Mouse (Mus musculus): ENCODE results near the gene Phf7. TPM values are rescaled to one million over a fixed set of nuclear protein-coding genes. Genes with fewer than 3 reads are reported as not detected.

Phf7 gene
- total RNA-seq, 2 experiments from 2014 or later: 5.5 to 6.3 TPM

DNA sequence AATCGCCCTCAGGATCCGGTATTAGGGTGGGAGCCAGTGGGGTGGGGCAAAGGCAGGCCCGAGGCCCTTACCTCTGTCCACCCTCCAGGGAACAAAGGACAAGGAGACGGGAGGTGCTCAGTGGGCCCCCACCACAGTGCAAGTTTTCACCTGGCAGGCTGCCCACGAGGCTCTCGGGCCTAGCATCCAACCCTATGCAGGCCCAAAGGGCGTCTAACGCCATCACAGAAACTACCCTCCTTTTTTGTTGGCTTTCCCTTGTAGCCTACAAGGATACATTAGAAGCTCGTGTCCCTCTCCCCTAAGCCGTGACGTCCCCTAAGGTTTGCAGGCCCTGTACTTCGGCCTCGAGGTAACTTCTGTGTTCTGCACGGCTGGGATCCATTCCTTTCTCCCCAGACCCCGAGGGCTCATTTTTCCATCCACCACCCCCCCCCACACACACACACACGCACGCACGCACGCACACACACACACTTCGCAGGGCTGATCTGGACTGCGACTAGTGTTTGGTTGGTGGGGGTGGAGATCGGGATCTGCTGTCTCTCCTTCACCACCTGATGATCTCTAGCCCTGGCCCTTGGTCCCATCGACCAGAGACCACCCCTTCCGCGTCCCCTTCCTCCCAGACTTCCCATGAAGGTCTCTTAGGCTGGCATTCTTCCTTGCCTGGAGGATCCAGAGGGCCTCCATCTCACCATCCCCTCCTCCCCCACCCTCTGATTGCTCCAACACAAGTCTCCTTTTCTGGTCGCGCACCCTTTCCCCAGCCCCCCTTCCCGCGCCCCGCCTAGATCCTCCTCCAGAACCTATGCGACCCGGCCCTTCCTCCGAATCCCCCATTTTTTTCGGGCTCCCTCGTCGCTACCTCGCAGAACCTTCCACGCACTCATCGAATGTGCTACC, 45.3 kb downstream of the Phf7 start:
- DNase-seq: peak; percentile 57
- intact Hi-C loops (cut with DNase I; ENCODE audit: low total_unique reads): no loop called here

DNA sequence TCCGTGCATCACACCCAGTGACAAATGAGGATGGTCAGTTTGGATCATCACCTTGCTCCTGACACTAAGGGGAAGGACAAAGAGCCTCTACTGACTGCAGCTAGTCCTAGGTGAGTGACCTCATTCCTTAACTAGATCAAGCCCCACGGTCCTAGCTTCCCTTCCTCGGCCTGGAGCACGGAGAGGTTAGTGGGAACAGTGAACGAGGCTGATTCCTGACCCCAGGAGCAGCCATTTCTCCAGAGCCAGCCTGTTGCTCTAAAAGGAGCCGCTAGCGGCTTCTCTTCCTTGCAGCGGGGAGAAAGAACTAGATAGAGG, 45.9 kb downstream of the Phf7 start:
- intact Hi-C loops (cut with DNase I; ENCODE audit: low total_unique reads): no loop called here
- no peak for DNase-seq

DNA sequence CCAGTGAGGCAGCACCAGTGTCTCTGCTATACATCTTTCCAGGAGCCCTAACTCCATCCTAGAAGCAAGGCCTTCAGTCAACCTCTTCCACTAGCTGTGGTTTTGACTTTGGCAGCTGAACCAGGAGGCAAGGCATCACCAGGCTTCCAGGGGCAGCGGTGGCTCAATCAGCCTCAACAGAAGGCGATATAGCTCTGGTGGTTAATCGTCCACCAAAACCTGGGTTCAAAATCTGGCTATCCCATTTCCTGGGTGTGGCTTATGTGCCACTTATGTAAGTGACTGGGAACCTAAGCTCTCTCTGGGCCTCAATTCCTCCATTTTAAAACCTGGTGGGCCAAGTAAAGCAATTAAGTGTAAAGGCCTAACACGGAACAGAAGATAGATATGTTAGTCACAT, 46.3 kb downstream of the Phf7 start:
- intact Hi-C loops (cut with DNase I; ENCODE audit: low total_unique reads): no loop called here
- no peak for DNase-seq

DNA sequence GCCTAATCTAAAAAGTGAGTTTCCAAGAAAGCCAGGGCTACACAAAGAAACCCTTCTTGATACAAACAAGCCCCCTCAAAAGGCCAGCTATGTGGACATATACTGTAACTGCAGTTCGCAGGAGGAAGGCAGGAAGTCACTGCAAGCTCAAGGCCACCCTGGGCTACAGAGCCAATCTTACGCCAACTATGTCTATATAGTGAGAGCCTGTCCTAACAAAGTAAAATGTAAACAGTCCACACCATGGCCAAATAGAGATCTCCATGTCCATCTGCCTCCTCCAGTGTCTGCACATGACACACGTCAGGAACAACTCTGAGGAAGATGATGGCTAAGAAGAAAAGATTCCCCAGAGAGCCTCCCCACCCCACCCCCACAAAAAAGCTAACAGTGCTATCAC, 51.1 kb downstream of the Phf7 start:
- intact Hi-C loops (cut with DNase I; ENCODE audit: low total_unique reads): no loop called here
- no peak for DNase-seq

DNA sequence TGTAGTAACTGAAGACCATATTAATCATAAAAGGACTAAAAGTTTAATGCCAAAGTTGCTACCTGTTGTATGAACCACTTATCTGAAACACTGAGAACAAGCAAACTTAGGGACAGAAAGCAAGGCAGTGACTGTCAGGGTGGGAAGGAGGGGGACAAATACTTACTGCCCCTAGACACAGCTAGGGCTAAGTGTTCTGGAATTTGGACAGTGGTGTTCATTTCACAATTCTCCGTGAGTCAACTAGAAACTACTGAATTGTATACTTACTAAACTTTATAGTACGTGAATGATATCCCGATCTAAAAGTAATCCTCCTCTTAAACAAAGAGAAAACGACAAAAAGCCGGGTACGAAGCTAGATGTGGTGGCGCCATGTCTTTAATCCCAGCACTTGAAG, 51.5 kb downstream of the Phf7 start:
- DNase-seq: no peak
- intact Hi-C loops (cut with DNase I; ENCODE audit: low total_unique reads): no loop called here

DNA sequence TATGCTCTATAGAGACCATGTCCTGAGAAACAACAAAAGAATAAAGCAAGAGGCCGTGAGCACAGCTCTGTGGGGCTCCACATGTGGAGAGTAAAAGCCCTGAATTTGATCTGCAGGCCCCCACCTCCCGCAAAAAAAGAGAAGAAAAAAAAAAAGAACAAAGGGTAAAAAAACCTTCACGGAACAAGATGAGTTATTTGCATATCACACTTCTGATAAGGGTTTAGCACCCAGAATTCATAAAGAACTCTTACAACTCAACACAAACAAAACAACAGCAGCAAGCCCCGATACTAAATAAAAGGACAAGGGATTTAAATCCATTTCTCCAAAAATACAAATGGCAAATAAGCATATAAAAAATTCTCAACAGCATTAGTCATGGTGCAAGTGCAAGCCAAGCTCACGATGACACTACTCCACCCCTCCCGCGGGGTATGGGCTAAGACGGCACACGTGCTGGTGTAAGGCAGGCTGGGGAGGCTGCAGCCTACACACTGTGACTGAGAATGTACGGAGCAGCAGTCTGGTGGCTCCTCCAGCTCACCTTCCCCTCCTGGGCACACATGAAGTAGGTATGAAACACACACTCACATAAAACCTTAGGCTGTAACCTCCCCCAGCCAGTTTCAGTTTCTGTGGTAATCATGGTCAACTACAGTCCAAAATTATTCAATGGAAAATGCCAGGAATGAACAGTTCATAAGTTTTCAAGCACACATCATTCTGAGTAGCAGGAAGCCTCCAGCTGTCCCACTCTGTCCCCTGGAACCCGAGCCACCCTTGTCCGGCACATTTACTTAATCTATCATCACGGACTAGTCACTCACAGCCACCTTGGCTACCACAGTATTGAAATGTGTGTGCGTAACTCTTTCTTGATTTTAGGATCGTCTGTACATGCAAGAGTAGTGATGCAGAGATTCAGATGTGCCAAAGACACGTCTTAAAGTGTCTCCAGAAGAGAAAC, 53.3 kb downstream of the Phf7 start:
- peak; percentile 66 for DNase-seq
- intact Hi-C loops (cut with DNase I; ENCODE audit: low total_unique reads): no loop called here

DNA sequence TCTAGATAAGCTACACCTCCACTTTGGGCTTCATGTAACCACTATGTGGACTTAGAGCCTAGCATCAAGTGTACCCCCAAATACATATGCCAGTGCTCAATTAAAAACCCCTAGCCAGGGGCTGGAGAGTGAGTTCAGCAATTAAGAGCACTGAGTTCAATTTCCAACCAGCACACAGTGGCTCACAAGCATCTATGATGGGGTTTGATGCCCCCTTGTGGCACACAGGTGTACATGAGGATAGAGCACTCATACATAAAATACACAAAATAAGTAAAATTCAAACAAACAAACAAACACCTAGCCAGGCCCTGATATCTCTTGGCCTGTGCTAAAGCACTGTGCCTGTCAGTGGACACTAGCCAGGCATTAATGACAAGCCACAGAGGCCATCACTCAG, 55.1 kb downstream of the Phf7 start:
- intact Hi-C loops (cut with DNase I; ENCODE audit: low total_unique reads): no loop called here
- DNase-seq: no peak

DNA sequence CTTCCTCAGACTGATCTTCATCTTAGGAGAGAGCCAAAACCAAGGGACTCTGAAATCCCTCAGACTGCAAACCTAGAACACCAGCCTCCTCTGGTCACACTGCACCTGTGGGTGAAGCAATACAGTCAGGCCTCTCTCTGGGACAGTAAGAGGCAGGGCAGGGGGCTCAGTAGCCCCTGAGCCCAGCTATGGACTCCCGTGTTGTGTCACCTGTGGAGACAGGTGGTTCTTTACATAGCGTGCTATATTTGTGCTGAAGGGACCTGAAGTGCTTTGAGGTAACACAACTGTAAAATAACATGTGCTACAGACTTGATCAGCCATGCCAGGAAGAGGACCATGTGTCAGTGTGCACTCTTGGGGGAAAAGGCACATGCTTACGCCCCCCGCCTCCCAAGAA, 55.6 kb downstream of the Phf7 start:
- intact Hi-C loops (cut with DNase I; ENCODE audit: low total_unique reads): no loop called here
- DNase-seq: no peak

DNA sequence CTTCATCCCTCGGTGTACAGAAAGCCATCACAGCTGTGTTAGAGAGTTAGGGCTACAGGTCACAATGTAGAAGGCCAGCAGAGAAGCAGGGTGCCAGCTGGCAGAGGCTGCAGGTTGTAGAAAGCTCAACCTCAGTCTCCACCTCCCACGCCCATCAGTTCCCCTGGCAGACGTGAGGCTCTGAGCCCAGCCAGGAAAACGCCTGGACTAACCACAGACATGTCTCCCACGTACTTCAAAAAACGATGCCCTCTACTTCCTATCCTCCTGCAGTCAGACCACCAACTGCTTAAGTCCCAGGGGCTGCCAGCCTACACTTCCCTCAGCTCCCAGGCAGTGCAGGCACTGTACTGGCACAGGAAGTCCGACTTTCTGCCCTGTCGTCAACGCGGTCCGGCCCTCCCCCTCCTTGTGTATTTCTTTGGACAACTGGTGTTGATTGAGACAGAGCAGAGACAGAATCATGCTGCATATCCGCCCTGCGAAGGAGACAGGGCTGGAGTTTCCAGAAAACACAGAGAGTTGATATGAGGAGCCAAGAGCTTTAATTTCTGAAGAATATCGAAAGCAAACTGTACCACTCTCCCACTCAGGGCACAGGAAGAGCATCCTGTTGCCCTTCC, 56.1 kb downstream of the Phf7 start:
- DNase-seq: peak; percentile 87
- intact Hi-C loops (cut with DNase I; ENCODE audit: low total_unique reads): no loop called here

DNA sequence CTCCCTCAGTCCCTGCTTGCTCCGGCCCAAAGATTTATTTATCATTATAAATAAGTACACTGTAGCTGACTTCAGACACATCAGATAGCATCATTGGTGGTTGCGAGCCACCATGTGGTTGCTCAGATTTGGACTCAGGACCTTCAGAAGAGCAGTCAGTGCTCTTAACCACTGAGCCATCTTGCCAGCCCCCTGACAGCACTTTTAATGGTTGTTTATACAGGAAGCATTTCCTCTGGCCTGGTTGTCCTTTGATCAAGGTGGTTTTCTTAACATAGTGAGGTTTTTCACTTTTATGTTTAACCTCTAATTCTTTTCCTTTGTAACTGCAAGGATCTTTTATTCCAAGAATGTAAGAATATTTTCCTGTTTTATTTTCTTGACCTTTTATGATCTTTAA, 56.7 kb downstream of the Phf7 start:
- intact Hi-C loops (cut with DNase I; ENCODE audit: low total_unique reads): no loop called here
- no peak for DNase-seq

DNA sequence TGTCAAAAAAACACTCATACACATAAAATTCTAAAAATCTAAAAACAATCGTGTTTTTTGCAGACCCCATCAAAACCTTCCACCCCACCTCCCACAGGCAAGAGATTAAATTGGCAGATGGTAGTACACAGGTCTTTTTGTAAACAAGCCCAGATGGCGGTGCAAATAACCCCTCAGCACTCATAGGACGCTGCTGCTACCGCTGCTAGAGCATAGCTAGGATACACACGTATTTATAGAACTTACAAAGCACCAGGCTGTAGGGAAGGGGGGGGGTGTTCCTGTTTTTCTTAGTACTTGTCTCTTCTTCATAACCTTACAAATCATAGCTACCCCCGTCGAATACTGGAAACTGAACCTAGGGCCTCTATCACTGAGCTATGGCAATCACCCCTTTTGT, 57.3 kb downstream of the Phf7 start:
- DNase-seq: no peak
- intact Hi-C loops (cut with DNase I; ENCODE audit: low total_unique reads): no loop called here

DNA sequence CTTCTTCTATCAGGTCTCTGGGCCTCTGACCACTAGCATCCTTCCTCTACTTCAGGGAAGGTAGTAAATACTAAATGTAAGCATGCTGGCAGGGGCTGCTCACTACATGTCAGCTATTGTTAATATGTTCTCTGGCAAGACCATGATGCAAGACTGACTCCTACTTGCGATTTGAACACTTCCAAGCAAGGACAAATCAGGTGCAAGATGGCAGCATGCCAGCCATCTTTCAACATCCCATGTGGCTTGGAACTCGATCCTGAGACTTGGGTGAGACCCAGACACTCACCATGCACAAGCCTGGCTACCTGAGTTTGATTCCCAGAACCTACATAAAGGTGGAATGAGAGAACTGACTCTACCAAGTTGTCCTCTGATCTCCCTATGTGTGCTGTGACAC, 59.2 kb downstream of the Phf7 start:
- no peak for DNase-seq
- intact Hi-C loops (cut with DNase I; ENCODE audit: low total_unique reads): no loop called here

DNA sequence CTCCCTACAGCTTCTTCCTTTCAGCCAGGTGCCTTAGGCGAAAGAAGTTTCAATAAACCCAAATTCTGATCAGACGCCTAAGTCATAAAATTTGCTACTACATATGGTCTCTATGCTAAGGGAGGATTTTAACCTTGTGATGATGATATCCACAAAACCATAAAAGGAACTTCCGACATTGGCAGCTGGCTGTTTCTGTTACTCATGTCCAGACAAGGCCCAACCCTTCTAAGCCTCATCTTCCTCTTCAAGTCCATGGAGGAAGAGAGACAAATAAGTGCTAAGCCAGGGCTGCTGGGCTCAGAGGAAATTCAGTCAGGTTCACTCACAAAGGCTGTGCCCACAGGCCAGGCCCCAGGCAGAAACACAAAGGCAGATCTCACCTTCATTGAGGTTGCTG, 61.8 kb downstream of the Phf7 start:
- intact Hi-C loops (cut with DNase I; ENCODE audit: low total_unique reads): loop anchor here (10.0 kb wide), 1 partner anchor 55 kb away; the partner anchor contains the start of gene Nt5dc2
- no peak for DNase-seq

DNA sequence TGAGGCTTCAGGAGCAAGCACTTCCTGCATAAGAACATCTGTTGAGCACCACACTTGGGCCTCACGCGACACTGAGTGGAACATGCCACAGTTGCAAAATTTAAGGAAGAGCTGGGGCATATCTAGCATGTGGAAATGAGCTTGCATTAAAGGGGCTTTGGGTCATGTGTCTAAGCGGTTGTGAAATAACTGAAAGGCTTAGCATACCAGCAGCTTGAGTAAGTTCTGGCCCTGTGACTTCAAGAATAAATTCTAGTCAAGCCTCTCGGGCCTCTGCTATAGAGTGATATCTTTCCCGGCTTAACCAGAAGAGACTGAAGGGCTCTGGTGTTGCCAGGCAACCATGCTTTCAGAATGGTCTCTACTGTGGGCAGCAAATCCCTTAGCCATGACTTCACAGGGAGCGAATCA, 62.3 kb downstream of the Phf7 start:
- no peak for DNase-seq
- intact Hi-C loops (cut with DNase I; ENCODE audit: low total_unique reads): loop anchor here (10.0 kb wide), 1 partner anchor 54 kb away; the partner anchor contains the start of gene Nt5dc2

Other genes with a start within 250 kb of the Phf7 start
- 10 to 100 TPM; 14.1 to 15.0 TPM for gene Glt8d1, start 249.9 kb downstream of the Phf7 start, total RNA-seq (2021)
- 100 to 1,000 TPM; 127 to 146 TPM for gene Spcs1, start 249.6 kb downstream of the Phf7 start, total RNA-seq (2021)
- gene Pbrm1, start 232.2 kb downstream of the Phf7 start, total RNA-seq (2021): 10 to 100 TPM; 49.4 to 51.6 TPM
- 10 to 100 TPM; 27.3 to 39.3 TPM for gene Gnl3, start 232.2 kb downstream of the Phf7 start, total RNA-seq (2021)
- 10 to 100 TPM; 32.2 to 43.1 TPM for gene Smim4, start 122.4 kb downstream of the Phf7 start, total RNA-seq (2021)
- gene Nt5dc2, start 120.3 kb downstream of the Phf7 start, total RNA-seq (2021): 1 to 10 TPM; 6.8 to 8.1 TPM
- 10 to 100 TPM; 29.8 to 40.4 TPM for gene Stab1, start 82.7 kb downstream of the Phf7 start, total RNA-seq (2021)
- 100 to 1,000 TPM; 273 to 573 TPM for gene Tnnc1, start 43.0 kb downstream of the Phf7 start, total RNA-seq (2021)
- 100 to 1,000 TPM in 1 of 2 experiments, 10 to 100 TPM in 1; 93.2 to 102 TPM for gene Nisch, start 34.4 kb downstream of the Phf7 start, total RNA-seq (2021)
- gene Sema3g, start 33.5 kb downstream of the Phf7 start, total RNA-seq (2021): 1 to 10 TPM; 7.2 to 8.7 TPM
- gene Bap1, start 133 bp upstream of the Phf7 start, total RNA-seq (2021): 10 to 100 TPM; 35.2 to 40.4 TPM
- gene Dnah1, start 72.6 kb upstream of the Phf7 start, total RNA-seq (2021): under 1 TPM; 0.18 to 0.21 TPM
- 10 to 100 TPM; 24.6 to 25.6 TPM for gene Capn7, start 85.3 kb upstream of the Phf7 start, total RNA-seq (2021)
- gene Sh3bp5, start 184.8 kb upstream of the Phf7 start, total RNA-seq (2021): 10 to 100 TPM; 50.8 to 56.6 TPM
- 10 to 100 TPM; 11.1 to 14.8 TPM for gene Eaf1, start 243.1 kb upstream of the Phf7 start, total RNA-seq (2021)
- 10 to 100 TPM in 1 of 2 experiments, 1 to 10 TPM in 1; 9.5 to 10.6 TPM for gene Mettl6, start 243.7 kb upstream of the Phf7 start, total RNA-seq (2021)

Data from gastrocnemius, postnatal 14 days (tissue).